ENCODE assay signal across 18 mouse cellular contexts in genomic region chr16:92786883-92787321, GRCm38 (mm10). TPM values are rescaled to one million over a fixed set of nuclear protein-coding genes. Genes with fewer than 3 reads are reported as not detected.
DNase-seq lines count a peak whose midpoint lies in the region; ATAC-seq and TF ChIP-seq lines count a peak whose summit lies in the region.
"Had no signal": no experiment of that assay in that cellular context is flagged by ENCODE, and none has a peak within 500 bp of the region (broad histone marks: within the 10 kb centered on the region; RNA-seq: fewer than 3 reads in every experiment).

No protein-coding gene starts in this region.

- DNase-seq in thymus, adult 2 months, result no peak
- DNase-seq in thymus, postnatal 14 days, result no peak
- peak; percentile 73 for DNase-seq in T-cell, adult 2 months (ENCODE audit: low spot score)
- no peak for DNase-seq in liver, embryonic 13.5 days
- DNase-seq in left cerebral cortex, adult 18-20 months (ENCODE audit: low spot score in 2 of 2), result no peak
- no peak for DNase-seq in adrenal gland, adult 18-20 months (ENCODE audit: low spot score in 2 of 2)
- no peak for DNase-seq in hindbrain, embryonic 14.5 days (ENCODE audit: low spot score)
- DNase-seq: cerebellum, postnatal 14 days; gastrocnemius, postnatal 25 days; left cerebral cortex, postnatal 4 days; right cerebral cortex, postnatal 4 days had no signal

- TF ChIP-seq CTCF in thymus, adult 2 months (IDR thresholded peaks at IDR 0.05; ENCODE audit: borderline replicate concordance, control insufficient read depth, extremely low read depth, insufficient read depth, low read length, poor library complexity), result no peak

- no peak for TF ChIP-seq POLR2A in thymus, adult 2 months (IDR thresholded peaks at IDR 0.05; ENCODE audit: control insufficient read depth, extremely low read depth, insufficient read depth, low read length, poor library complexity)

- H3K4me3 ChIP-seq in thymus, adult 2 months (ENCODE audit: control insufficient read depth, insufficient read depth, low read length), result no peak overlapping the region
- no peak overlapping the region for H3K4me3 ChIP-seq in liver, embryonic 13.5 days (replicated peaks)
- no peak overlapping the region for H3K4me3 ChIP-seq in hindbrain, embryonic 14.5 days (replicated peaks; ENCODE audit: low read length)
- H3K4me3 ChIP-seq: embryonic facial prominence, embryonic 13.5 days; forebrain, embryonic 13.5 days; heart, embryonic 13.5 days; kidney, embryonic 15.5 days; myocyte had no signal

- peaks cover 63% of the 10 kb centered on the region for H3K4me1 ChIP-seq in thymus, adult 2 months (replicated peaks; ENCODE audit: control insufficient read depth, insufficient read depth, low read length)
- peaks cover 86% of the 10 kb centered on the region for H3K4me1 ChIP-seq in liver, embryonic 13.5 days (replicated peaks)
- peaks cover 7% of the 10 kb centered on the region; the same call in 1 of the 2 replicates for H3K4me1 ChIP-seq in hindbrain, embryonic 14.5 days (replicated peaks; ENCODE audit: control insufficient read depth, insufficient read depth, low read length)

- H3K9me3 ChIP-seq in liver, embryonic 13.5 days (replicated peaks), result no peaks in the 10 kb centered on the region
- no peaks in the 10 kb centered on the region for H3K9me3 ChIP-seq in hindbrain, embryonic 14.5 days (ENCODE audit: control insufficient read depth, low read length)
- H3K9me3 ChIP-seq: embryonic facial prominence, embryonic 13.5 days; forebrain, embryonic 13.5 days; heart, embryonic 13.5 days; kidney, embryonic 15.5 days had no signal

- no peak overlapping the region for H3K9ac ChIP-seq in liver, embryonic 13.5 days
- H3K9ac ChIP-seq in hindbrain, embryonic 14.5 days, result no peak overlapping the region
- H3K9ac ChIP-seq: embryonic facial prominence, embryonic 13.5 days; forebrain, embryonic 13.5 days; heart, embryonic 13.5 days; kidney, embryonic 15.5 days had no signal

- no peak overlapping the region for H3K4me2 ChIP-seq in liver, embryonic 13.5 days
- H3K4me2 ChIP-seq in hindbrain, embryonic 14.5 days (replicated peaks), result no peak overlapping the region
- H3K4me2 ChIP-seq: embryonic facial prominence, embryonic 13.5 days; forebrain, embryonic 13.5 days; heart, embryonic 13.5 days; kidney, embryonic 15.5 days had no signal

- 17% methylated on average over 5 of the region's 5 CpGs for WGBS in thymus, adult 2 months
- 35% methylated on average over 5 of the region's 5 CpGs for WGBS in liver, embryonic 13.5 days (ENCODE audit: insufficient replicate concordance)
- 82% methylated on average over 5 of the region's 5 CpGs for WGBS in hindbrain, embryonic 14.5 days

- no peaks in the 10 kb centered on the region for H3K27me3 ChIP-seq in thymus, adult 2 months (ENCODE audit: control insufficient read depth, insufficient read depth, low read length)
- H3K27me3 ChIP-seq in liver, embryonic 13.5 days, result no peaks in the 10 kb centered on the region
- H3K27me3 ChIP-seq in hindbrain, embryonic 14.5 days (ENCODE audit: control insufficient read depth, insufficient read depth, low read length), result no peaks in the 10 kb centered on the region
- H3K27me3 ChIP-seq: embryonic facial prominence, embryonic 13.5 days; forebrain, embryonic 13.5 days; kidney, embryonic 15.5 days had no signal

- H3K36me3 ChIP-seq in thymus, adult 2 months (ENCODE audit: control insufficient read depth, insufficient read depth, low read length), result 0 out of 2 replicates have a peak, but pooled peaks cover 4% of the 10 kb centered on the region
- no peaks in the 10 kb centered on the region for H3K36me3 ChIP-seq in liver, embryonic 13.5 days
- no peaks in the 10 kb centered on the region for H3K36me3 ChIP-seq in hindbrain, embryonic 14.5 days (replicated peaks; ENCODE audit: control insufficient read depth, insufficient read depth)
- H3K36me3 ChIP-seq: embryonic facial prominence, embryonic 13.5 days; heart, embryonic 13.5 days; kidney, embryonic 15.5 days had no signal

- peak overlapping the region; percentile 36; the same call in 1 of the 2 replicates for H3K27ac ChIP-seq in thymus, adult 2 months (ENCODE audit: control insufficient read depth, insufficient read depth, low read length)
- H3K27ac ChIP-seq in liver, embryonic 13.5 days, result peak overlapping the region; percentile 47; the same call in 1 of the 2 replicates
- no peak overlapping the region for H3K27ac ChIP-seq in hindbrain, embryonic 14.5 days
- H3K27ac ChIP-seq: forebrain, embryonic 13.5 days; heart, embryonic 13.5 days; hindbrain, postnatal 0 days; kidney, embryonic 15.5 days had no signal

- no peak for ATAC-seq in liver, embryonic 13.5 days (ENCODE audit: low read depth)
- peak; percentile 40 for ATAC-seq in neutrophil, adult 5-6 weeks (ENCODE audit: extremely low read depth, insufficient number of reproducible peaks, low FRiP score, poor library complexity, severe bottlenecking)
- ATAC-seq in hindbrain, embryonic 14.5 days (ENCODE audit: low FRiP score), result no peak
- ATAC-seq: forebrain, embryonic 13.5 days; hindbrain, postnatal 0 days had no signal

RNA-seq across cellular contexts. Expression of gene Runx1, which starts 39.0 kb away (rescaled TPM):
- polyA plus RNA-seq in thymus, adult 2 months (2012; rRNA removed), result 87.4 and 128 TPM in 2 replicates
- polyA plus RNA-seq in liver, embryonic 13.5 days (2015; fragmentation: Nextera tagmentation; extraction: Ambion mirVana), result 5.9 and 6.9 TPM in 2 replicates
- 63.7 and 69.4 TPM in 2 replicates for total RNA-seq in neutrophil, adult 5-6 weeks (2017)
- 1 to 10 TPM; 1.6 to 1.8 TPM for total RNA-seq in left cerebral cortex, adult 18-20 months (2021)
- 1 to 10 TPM; 3.5 to 4.5 TPM for total RNA-seq in adrenal gland, adult 18-20 months (2021)
- 1.8 and 2.2 TPM in 2 replicates for polyA plus RNA-seq in hindbrain, embryonic 14.5 days (2014; fragmentation: Nextera tagmentation; extraction: Ambion mirVana)

Comparison
In these comparisons a context has a peak if more than half of its experiments do, and no peak if none do; other contexts are left out.
1. RNA of gene Runx1, which starts 39.0 kb away (total RNA-seq): 63.7 to 69.4 TPM in neutrophil, adult 5-6 weeks; 3.5 to 4.5 TPM in adrenal gland, adult 18-20 months and 1.6 to 1.8 TPM in left cerebral cortex, adult 18-20 months; every median in the first group is over 10 times any median in the second.